Mouse (Mus musculus): Measurements from ENCODE around the gene Dcdc2b.

- TF ChIP-seq CTCF (IDR thresholded peaks at IDR 0.05; ENCODE audit: borderline replicate concordance, insufficient read depth, low read depth, low read length) (no peak), POLR2A (IDR thresholded peaks at IDR 0.05; ENCODE audit: borderline replicate concordance, insufficient read depth, low read length) (no peak)
Observed at GRCm38 (mm10) chr4:129573093-129573370, 41.0 kb downstream of the Dcdc2b start.

All from cerebellum, adult 2 months (tissue).